Mouse (Mus musculus) ES-E14 (cell line): ENCODE measurements around the gene Wdfy2.

Experiments
- CHD2 ChIP-seq: IDR thresholded peaks from 2 replicates; pipeline ENCODE4 v1.6.1; 2014; ENCODE audit warnings: mild to moderate bottlenecking, low read depth, low read length, inconsistent platforms
- HCFC1 ChIP-seq: IDR thresholded peaks from 2 replicates; pipeline ENCODE4 v1.6.1; 2012; ENCODE audit warnings: low read length, inconsistent platforms, borderline replicate concordance; ENCODE audit not compliant: insufficient read depth
- MAFK ChIP-seq: IDR thresholded peaks from 2 replicates; pipeline ENCODE4 v1.6.1; 2014; ENCODE audit warnings: mild to moderate bottlenecking, low read depth, low read length, inconsistent platforms; ENCODE audit not compliant: insufficient read depth
- ZC3H11A ChIP-seq: IDR thresholded peaks from 2 replicates; pipeline ENCODE4 v1.6.1; 2012; ENCODE audit warnings: low read depth, mild to moderate bottlenecking, inconsistent platforms, low read length, borderline replicate concordance
- ZNF384 ChIP-seq: IDR thresholded peaks from 2 replicates; pipeline ENCODE4 v1.6.1; 2012; ENCODE audit warnings: low read depth, low read length, inconsistent platforms

- TF ChIP-seq ZC3H11A (no peak), ZNF384 (no peak), MAFK (no peak), HCFC1 (no peak), CHD2 (no peak)
Observed at GRCm38 (mm10) chr14:62806921-62807320, 30.6 kb upstream of the Wdfy2 start.
